Mouse (Mus musculus): Measurements from ENCODE around the gene Klhdc7a. TPM values are rescaled to one million over a fixed set of nuclear protein-coding genes. Genes with fewer than 3 reads are reported as not detected.

Klhdc7a gene
- polyA plus RNA-seq, 1 experiment from 2014 or later: 1.7 TPM

DNA sequence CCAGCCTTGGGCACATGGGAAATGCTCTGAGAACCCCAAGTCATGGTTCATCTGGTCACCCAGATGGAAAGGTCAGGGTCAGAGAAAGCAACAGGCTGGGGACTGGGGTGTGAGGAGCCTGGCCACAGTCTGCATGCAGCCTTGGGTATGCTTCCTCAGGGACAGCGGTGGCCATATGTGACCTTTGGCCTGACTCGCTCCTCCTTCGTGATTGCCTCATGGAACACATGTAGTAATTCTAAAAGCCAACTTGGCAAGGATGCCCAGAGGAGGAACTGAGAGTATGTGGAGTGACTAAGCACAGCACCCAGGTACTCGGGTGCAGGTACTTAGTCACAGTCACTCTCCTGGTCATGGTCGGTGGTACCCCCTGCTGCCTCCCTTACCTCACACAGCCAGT is 33.1 kb upstream of the Klhdc7a start:
- WGBS: 81% methylated on average over 5 of the region's 5 CpGs
- Histone ChIP-seq H3K4me1 (replicated peaks; ENCODE audit: control insufficient read depth, insufficient read depth) (0 out of 2 replicates have a peak, but pooled peaks cover 3% of the 10 kb centered on the region), H3K9ac (ENCODE audit: low read length) (no peak overlapping the region), H3K4me2 (replicated peaks; ENCODE audit: low read depth) (no peak overlapping the region), H3K9me3 (ENCODE audit: control insufficient read depth, low read length) (no peaks in the 10 kb centered on the region), H3K4me3 (ENCODE audit: low read depth, low read length) (no peak overlapping the region), H3K27ac (replicated peaks) (no peak overlapping the region), H3K36me3 (ENCODE audit: control insufficient read depth, insufficient read depth, low read length) (no peaks in the 10 kb centered on the region), H3K27me3 (ENCODE audit: control insufficient read depth, insufficient read depth, low read length) (no peaks in the 10 kb centered on the region)
- no peak for ATAC-seq (ENCODE audit: low FRiP score, low TSS enrichment)
- TF ChIP-seq EP300 (optimal IDR thresholded peaks at IDR 0.05): no peak
- DNase-seq (ENCODE audit: low spot score): no peak

DNA sequence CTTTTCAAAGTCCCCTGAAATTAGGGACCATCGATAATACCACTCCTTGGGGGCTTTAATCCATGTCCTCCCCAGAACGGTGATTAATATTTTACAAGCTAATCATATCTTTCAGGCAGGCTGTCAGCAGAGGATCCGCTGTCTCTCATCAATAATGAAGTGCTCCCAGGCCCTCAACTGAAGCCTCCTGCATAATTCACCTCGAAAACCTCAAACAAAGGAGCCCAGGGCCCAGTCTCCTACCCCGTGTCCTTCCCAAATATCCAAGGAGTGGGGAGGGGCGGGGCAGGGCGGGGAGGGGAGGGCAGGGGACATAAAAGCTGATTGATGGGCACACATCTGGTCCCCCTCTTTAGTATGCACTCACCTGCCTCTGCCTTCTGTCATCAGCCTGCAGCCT is 31.2 kb upstream of the Klhdc7a start:
- H3K4me3 ChIP-seq (ENCODE audit: low read depth, low read length): no peak overlapping the region
- DNase-seq (ENCODE audit: low spot score) (no peak), ATAC-seq (ENCODE audit: low FRiP score, low TSS enrichment) (no peak)
- H3K9ac ChIP-seq (ENCODE audit: low read length): no peak overlapping the region
- TF ChIP-seq CTCF (IDR thresholded peaks at IDR 0.05; ENCODE audit: low read depth): no peak
- no peak for TF ChIP-seq EP300 (optimal IDR thresholded peaks at IDR 0.05)
- H3K9me3 ChIP-seq (ENCODE audit: control insufficient read depth, low read length): no peaks in the 10 kb centered on the region
- no peaks in the 10 kb centered on the region for H3K4me1 ChIP-seq (replicated peaks; ENCODE audit: control insufficient read depth, insufficient read depth)
- WGBS: 63% methylated on average over 7 of the region's 7 CpGs
- no peak overlapping the region for H3K4me2 ChIP-seq (replicated peaks; ENCODE audit: low read depth)
- no peak overlapping the region for H3K27ac ChIP-seq (replicated peaks)
- no peaks in the 10 kb centered on the region for H3K36me3 ChIP-seq (ENCODE audit: control insufficient read depth, insufficient read depth, low read length)
- no peaks in the 10 kb centered on the region for H3K27me3 ChIP-seq (ENCODE audit: control insufficient read depth, insufficient read depth, low read length)

DNA sequence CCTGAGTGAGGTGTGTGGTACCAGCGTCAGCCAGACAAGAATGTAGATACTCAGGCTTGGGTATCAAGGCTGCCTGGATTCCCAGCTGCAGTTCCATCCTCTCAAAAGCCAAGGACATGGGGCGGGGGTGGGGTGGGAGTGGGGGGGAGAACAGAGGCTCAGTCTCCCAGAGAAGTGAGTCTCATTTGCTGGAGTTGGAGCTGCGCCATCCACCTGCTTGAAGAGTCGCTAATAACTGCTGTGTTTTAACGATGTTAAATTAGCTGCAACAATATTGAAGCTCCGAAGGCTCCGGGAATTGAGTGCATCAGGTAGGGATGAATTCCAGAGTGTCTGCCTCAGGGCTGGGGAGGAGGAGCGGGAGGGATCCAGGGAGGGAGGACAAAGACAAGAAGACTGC is 27.8 kb upstream of the Klhdc7a start:
- no peak overlapping the region for H3K4me2 ChIP-seq (replicated peaks; ENCODE audit: low read depth)
- H3K27me3 ChIP-seq (ENCODE audit: control insufficient read depth, insufficient read depth, low read length): no peaks in the 10 kb centered on the region
- no peak overlapping the region for H3K27ac ChIP-seq (replicated peaks)
- no peaks in the 10 kb centered on the region for H3K9me3 ChIP-seq (ENCODE audit: control insufficient read depth, low read length)
- no peak overlapping the region for H3K9ac ChIP-seq (ENCODE audit: low read length)
- DNase-seq (ENCODE audit: low spot score) (no peak), ATAC-seq (ENCODE audit: low FRiP score, low TSS enrichment) (no peak)
- no peaks in the 10 kb centered on the region for H3K36me3 ChIP-seq (ENCODE audit: control insufficient read depth, insufficient read depth, low read length)
- no peak overlapping the region for H3K4me3 ChIP-seq (ENCODE audit: low read depth, low read length)
- no peaks in the 10 kb centered on the region for H3K4me1 ChIP-seq (replicated peaks; ENCODE audit: control insufficient read depth, insufficient read depth)
- WGBS: 67% methylated on average over 8 of the region's 8 CpGs
- no peak for TF ChIP-seq CTCF (IDR thresholded peaks at IDR 0.05; ENCODE audit: low read depth)
- TF ChIP-seq EP300 (optimal IDR thresholded peaks at IDR 0.05): no peak

DNA sequence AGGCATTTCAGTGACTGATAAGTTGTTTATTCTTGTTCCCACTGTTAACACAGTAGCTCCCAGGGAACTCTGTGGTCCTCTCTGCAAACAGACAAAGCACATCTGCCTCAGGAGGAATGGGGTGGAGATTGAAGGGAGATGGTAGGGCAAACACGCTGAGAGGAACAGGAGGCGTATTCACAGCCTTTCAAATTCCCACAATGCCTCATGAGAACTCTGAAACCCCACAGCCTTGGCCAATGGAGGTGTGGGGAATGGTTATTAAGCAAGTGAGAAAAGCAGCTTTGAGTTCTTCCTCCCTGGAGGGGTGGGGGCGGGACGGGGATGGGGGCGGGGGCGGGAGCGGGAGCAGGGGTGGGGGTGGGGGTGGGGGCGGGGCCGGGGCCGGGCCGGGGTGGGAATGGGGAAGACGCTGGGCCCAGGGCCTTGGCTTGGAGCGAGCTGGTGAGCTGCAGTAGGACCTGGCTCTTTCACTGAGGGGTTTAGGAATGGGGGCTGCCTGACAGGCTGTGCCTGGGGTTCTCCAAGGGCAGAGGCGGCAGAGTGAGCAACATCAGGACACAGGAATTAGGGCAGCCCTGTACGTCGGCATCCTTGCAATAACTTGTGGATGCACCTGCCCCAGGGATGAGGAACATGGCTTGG is 25.4 kb upstream of the Klhdc7a start:
- WGBS: 25% methylated on average over 7 of the region's 16 CpGs
- Histone ChIP-seq H3K9me3 (ENCODE audit: control insufficient read depth, low read length) (no peaks in the 10 kb centered on the region), H3K27ac (replicated peaks) (no peak overlapping the region), H3K4me2 (replicated peaks; ENCODE audit: low read depth) (no peak overlapping the region), H3K27me3 (ENCODE audit: control insufficient read depth, insufficient read depth, low read length) (no peaks in the 10 kb centered on the region), H3K4me3 (ENCODE audit: low read depth, low read length) (no peak overlapping the region), H3K4me1 (replicated peaks; ENCODE audit: control insufficient read depth, insufficient read depth) (no peaks in the 10 kb centered on the region), H3K9ac (ENCODE audit: low read length) (no peak overlapping the region), H3K36me3 (ENCODE audit: control insufficient read depth, insufficient read depth, low read length) (no peaks in the 10 kb centered on the region)
- DNase-seq (ENCODE audit: low spot score): no peak
- TF ChIP-seq CTCF (IDR thresholded peaks at IDR 0.05; ENCODE audit: low read depth): no peak
- TF ChIP-seq EP300 (optimal IDR thresholded peaks at IDR 0.05): no peak
- ATAC-seq (ENCODE audit: low FRiP score, low TSS enrichment): no peak

DNA sequence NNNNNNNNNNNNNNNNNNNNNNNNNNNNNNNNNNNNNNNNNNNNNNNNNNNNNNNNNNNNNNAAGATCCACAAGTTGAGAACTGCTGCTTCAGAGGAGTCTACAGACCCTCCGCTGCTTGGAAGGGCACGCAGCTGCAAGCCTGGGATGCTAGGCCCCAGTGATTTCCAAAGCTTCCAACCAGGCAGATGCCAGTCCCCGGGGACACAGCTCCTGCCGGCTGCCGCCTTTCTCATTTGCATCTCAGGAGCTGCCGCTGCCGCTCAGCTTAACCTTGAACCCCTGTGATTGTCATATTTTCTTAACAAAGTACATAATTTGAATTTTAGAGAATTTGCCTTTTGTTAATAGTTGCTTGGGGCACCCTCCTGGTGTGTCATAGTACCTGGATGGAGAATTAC is 19.1 kb upstream of the Klhdc7a start:
- DNase-seq (ENCODE audit: low spot score) (no peak), ATAC-seq (ENCODE audit: low FRiP score, low TSS enrichment) (no peak)
- Histone ChIP-seq H3K4me1 (replicated peaks; ENCODE audit: control insufficient read depth, insufficient read depth) (no peaks in the 10 kb centered on the region), H3K9ac (ENCODE audit: low read length) (no peak overlapping the region), H3K27me3 (ENCODE audit: control insufficient read depth, insufficient read depth, low read length) (no peaks in the 10 kb centered on the region), H3K9me3 (ENCODE audit: control insufficient read depth, low read length) (no peaks in the 10 kb centered on the region), H3K4me3 (ENCODE audit: low read depth, low read length) (no peak overlapping the region), H3K36me3 (ENCODE audit: control insufficient read depth, insufficient read depth, low read length) (no peaks in the 10 kb centered on the region), H3K27ac (replicated peaks) (no peak overlapping the region), H3K4me2 (replicated peaks; ENCODE audit: low read depth) (no peak overlapping the region)
- WGBS: 56% methylated on average over 7 of the region's 7 CpGs
- no peak for TF ChIP-seq CTCF (IDR thresholded peaks at IDR 0.05; ENCODE audit: low read depth)
- no peak for TF ChIP-seq EP300 (optimal IDR thresholded peaks at IDR 0.05)

DNA sequence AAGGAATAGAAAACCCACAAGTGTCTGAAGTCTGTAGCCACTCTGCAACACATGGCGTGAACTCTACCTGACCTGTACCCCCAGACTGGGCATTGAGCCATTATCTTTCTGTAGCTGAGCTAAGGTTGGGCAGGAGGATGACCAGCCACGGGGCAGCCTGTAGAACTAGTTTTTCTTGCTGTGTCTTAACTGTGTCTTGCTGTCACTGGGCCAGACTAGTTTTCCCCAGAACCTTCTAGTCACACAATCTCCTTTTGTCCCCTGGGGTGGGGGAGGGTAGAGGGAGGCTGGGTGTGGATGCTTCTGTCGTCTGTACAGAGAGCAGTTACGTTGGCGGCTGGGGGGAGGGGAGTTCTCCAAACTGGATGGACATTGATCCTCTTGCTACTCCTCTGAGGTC is 10.9 kb upstream of the Klhdc7a start:
- TF ChIP-seq CTCF (IDR thresholded peaks at IDR 0.05; ENCODE audit: low read depth): no peak
- TF ChIP-seq EP300 (optimal IDR thresholded peaks at IDR 0.05): no peak
- DNase-seq (ENCODE audit: low spot score) (peak; percentile 85), ATAC-seq (ENCODE audit: low FRiP score, low TSS enrichment) (peak; percentile 86)
- no peak overlapping the region for H3K4me2 ChIP-seq (replicated peaks; ENCODE audit: low read depth)
- no peaks in the 10 kb centered on the region for H3K36me3 ChIP-seq (ENCODE audit: control insufficient read depth, insufficient read depth, low read length)
- peak overlapping the region; percentile 10 for H3K27ac ChIP-seq (replicated peaks)
- H3K9me3 ChIP-seq (ENCODE audit: control insufficient read depth, low read length): no peaks in the 10 kb centered on the region
- WGBS: 23% methylated on average over 5 of the region's 5 CpGs
- H3K27me3 ChIP-seq (ENCODE audit: control insufficient read depth, insufficient read depth, low read length): no peaks in the 10 kb centered on the region
- no peak overlapping the region for H3K9ac ChIP-seq (ENCODE audit: low read length)
- H3K4me3 ChIP-seq (ENCODE audit: low read depth, low read length): no peak overlapping the region
- no peaks in the 10 kb centered on the region for H3K4me1 ChIP-seq (replicated peaks; ENCODE audit: control insufficient read depth, insufficient read depth)

All from stomach, postnatal 0 days (tissue).